Mouse (Mus musculus): ENCODE measurements around the gene Lamtor4. TPM values are rescaled to one million over a fixed set of nuclear protein-coding genes. Genes with fewer than 3 reads are reported as not detected.

Lamtor4 gene
- polyA plus RNA-seq, 1 experiment from 2014 or later, result 69.9 TPM

GRCm38 (mm10) chr5:138280425-138280768 is 25.1 kb downstream of the Lamtor4 start:
- Histone ChIP-seq H3K36me3 (peaks cover 15% of the 10 kb centered on the region), H3K4me3 (peak overlapping the region; percentile 75), H3K9me3 (no peaks in the 10 kb centered on the region), H3K4me1 (peaks cover 32% of the 10 kb centered on the region), H3K27me3 (ENCODE audit: insufficient read depth, poor library complexity, severe bottlenecking) (peaks cover 20% of the 10 kb centered on the region; the same call in 1 of the 2 replicates), H3K27ac (peak overlapping the region; percentile 83; the same call in 1 of the 2 replicates)
- no peak for DNase-seq (ENCODE audit: low spot score)
- 20% methylated on average over 26 of the region's 26 CpGs for WGBS

DNA sequence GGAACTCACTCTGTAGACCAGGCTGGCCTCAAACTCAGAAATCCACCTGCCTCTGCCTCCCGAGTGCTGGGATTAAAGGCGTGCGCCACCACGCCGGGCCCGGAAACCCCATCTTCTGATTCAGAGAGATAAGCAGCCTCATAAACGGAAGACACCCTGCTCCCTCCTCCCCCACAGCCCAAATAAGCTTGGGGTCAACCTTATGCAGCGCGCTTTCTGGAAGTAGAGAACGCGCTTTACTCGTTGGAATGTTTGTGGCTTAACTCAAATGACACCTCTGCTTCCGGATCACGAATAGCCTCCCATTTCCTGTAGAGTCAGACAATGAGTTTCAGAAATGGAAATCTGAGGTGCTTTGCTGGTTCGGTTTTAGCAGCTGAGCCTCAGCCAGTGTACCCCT is 25.5 kb downstream of the Lamtor4 start:
- 88% methylated on average over 15 of the region's 15 CpGs for WGBS
- no peak overlapping the region for H3K4me3 ChIP-seq

GRCm38 (mm10) chr5:138281798-138282197 is 26.5 kb downstream of the Lamtor4 start:
- DNase-seq (ENCODE audit: low spot score), result peak; percentile 68

More for the DNA sequence above, 25.5 kb downstream of the Lamtor4 start:
- Histone ChIP-seq H3K9me3 (no peaks in the 10 kb centered on the region), H3K4me1 (peaks cover 28% of the 10 kb centered on the region), H3K27me3 (ENCODE audit: insufficient read depth, poor library complexity, severe bottlenecking) (peaks cover 19% of the 10 kb centered on the region; the same call in 1 of the 2 replicates), H3K27ac (no peak overlapping the region), H3K36me3 (peaks cover 15% of the 10 kb centered on the region)
- peak; percentile 73 for DNase-seq (ENCODE audit: low spot score)

GRCm38 (mm10) chr5:138283540-138283939 is 28.3 kb downstream of the Lamtor4 start:
- Histone ChIP-seq H3K36me3 (no peaks in the 10 kb centered on the region), H3K4me3 (no peak overlapping the region), H3K27me3 (ENCODE audit: insufficient read depth, poor library complexity, severe bottlenecking) (peaks cover 8% of the 10 kb centered on the region; the same call in 1 of the 2 replicates), H3K9me3 (no peaks in the 10 kb centered on the region), H3K4me1 (peaks cover 12% of the 10 kb centered on the region), H3K27ac (no peak overlapping the region)
- 43% methylated on average over 1 of the region's 1 CpGs for WGBS
- DNase-seq (ENCODE audit: low spot score), result no peak

More at GRCm38 (mm10) chr5:138281798-138282197, 26.5 kb downstream of the Lamtor4 start:
- Histone ChIP-seq H3K27me3 (ENCODE audit: insufficient read depth, poor library complexity, severe bottlenecking) (peaks cover 10% of the 10 kb centered on the region; the same call in 1 of the 2 replicates), H3K4me1 (peaks cover 20% of the 10 kb centered on the region), H3K9me3 (no peaks in the 10 kb centered on the region), H3K36me3 (peaks cover 11% of the 10 kb centered on the region), H3K4me3 (no peak overlapping the region), H3K27ac (no peak overlapping the region)
- whole genome bisulfite sequencing, result 58% methylated on average over 2 of the region's 2 CpGs

GRCm38 (mm10) chr5:138287861-138288260 is 32.6 kb downstream of the Lamtor4 start:
- no peaks in the 10 kb centered on the region for H3K4me1 ChIP-seq
- no peaks in the 10 kb centered on the region for H3K27me3 ChIP-seq (ENCODE audit: insufficient read depth, poor library complexity, severe bottlenecking)
- no peaks in the 10 kb centered on the region for H3K9me3 ChIP-seq
- H3K4me3 ChIP-seq, result no peak overlapping the region
- H3K27ac ChIP-seq, result no peak overlapping the region
- no peak for DNase-seq (ENCODE audit: low spot score)
- H3K36me3 ChIP-seq, result no peaks in the 10 kb centered on the region
- WGBS, result 81% methylated on average over 3 of the region's 3 CpGs

DNA sequence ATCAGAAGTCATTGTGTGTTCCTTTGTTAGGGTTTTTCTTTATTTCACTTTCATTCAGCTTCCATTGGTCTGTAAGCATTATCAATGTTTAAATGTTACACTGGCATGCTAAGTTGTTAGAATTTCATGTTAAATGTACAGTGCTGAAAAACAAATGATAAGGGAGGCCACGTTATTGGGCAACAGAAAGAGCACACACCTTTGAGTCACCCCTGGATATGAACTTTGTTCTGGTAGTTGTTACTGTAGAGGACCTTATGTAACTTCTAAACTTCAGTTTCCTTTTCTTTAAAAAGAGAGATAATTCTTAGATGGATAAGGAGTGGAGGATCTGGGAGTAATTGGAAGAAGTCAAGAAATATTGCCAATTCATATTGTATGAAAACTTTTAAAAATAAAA is 36.4 kb downstream of the Lamtor4 start:
- DNase-seq (ENCODE audit: low spot score), result no peak
- Histone ChIP-seq H3K4me1 (no peaks in the 10 kb centered on the region), H3K27ac (no peak overlapping the region), H3K36me3 (no peaks in the 10 kb centered on the region), H3K4me3 (no peak overlapping the region), H3K9me3 (no peaks in the 10 kb centered on the region), H3K27me3 (ENCODE audit: insufficient read depth, poor library complexity, severe bottlenecking) (no peaks in the 10 kb centered on the region)
- WGBS, result 63% methylated on average over 1 of the region's 1 CpGs

DNA sequence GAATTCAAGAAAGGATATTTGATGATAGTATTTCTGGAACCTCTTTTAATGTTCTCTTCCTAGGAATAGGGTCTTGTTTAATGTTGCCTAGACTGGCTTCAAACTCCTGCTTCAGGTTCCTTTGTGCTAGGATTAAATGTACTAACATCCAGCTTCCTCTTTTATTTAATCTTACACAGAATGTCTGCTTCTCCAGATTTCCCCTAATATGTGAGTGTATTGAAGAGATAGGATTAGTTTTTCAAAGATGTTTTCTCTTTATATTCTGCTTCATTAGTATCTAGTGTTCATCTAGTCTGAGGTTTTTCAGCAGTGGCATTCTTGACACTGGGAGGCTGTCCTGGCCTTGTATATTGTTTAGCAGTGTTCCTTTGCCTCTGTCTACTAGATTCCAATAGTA is 38.9 kb downstream of the Lamtor4 start:
- Histone ChIP-seq H3K27ac (no peak overlapping the region), H3K4me1 (peaks cover 5% of the 10 kb centered on the region; the same call in 1 of the 2 replicates), H3K36me3 (no peaks in the 10 kb centered on the region), H3K9me3 (no peaks in the 10 kb centered on the region), H3K4me3 (no peak overlapping the region), H3K27me3 (ENCODE audit: insufficient read depth, poor library complexity, severe bottlenecking) (no peaks in the 10 kb centered on the region)
- DNase-seq (ENCODE audit: low spot score), result no peak

DNA sequence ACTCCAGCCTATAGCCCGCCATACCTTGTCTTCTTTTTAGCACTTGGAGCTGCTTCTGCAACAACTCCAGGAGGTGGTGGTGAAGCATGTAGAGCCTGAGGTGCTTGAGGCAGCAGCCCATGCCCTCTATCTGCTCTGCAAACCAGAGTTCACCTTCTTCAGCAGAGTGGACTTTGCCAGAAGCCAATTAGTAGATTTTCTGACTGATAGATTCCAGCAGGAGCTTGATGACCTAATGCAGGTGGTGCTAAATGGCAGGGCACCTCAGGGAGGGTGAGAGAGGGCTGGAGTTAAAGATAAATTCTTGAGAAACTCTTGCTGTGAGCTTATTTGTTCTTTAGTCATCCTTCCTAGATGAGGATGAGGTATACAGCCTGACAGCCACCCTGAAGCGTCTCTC is 44.3 kb downstream of the Lamtor4 start:
- H3K36me3 ChIP-seq, result no peaks in the 10 kb centered on the region
- no peaks in the 10 kb centered on the region for H3K27me3 ChIP-seq (ENCODE audit: insufficient read depth, poor library complexity, severe bottlenecking)
- DNase-seq (ENCODE audit: low spot score), result no peak
- no peak overlapping the region for H3K27ac ChIP-seq
- no peak overlapping the region for H3K4me3 ChIP-seq
- 66% methylated on average over 2 of the region's 2 CpGs for WGBS
- peaks cover 5% of the 10 kb centered on the region; the same call in 1 of the 2 replicates for H3K4me1 ChIP-seq
- no peaks in the 10 kb centered on the region for H3K9me3 ChIP-seq

Other genes with a start within 250 kb of the Lamtor4 start
- not detected in 2 replicates for gene Smok3a, start 234.2 kb upstream of the Lamtor4 start, polyA plus RNA-seq (2016; fragmentation: Nextera tagmentation; extraction: Ambion mirVana)
- not detected in 2 replicates for gene Smok3b, start 234.1 kb upstream of the Lamtor4 start, polyA plus RNA-seq (2016; fragmentation: Nextera tagmentation; extraction: Ambion mirVana)
- not detected in 2 replicates for gene Smok3c, start 202.3 kb upstream of the Lamtor4 start, polyA plus RNA-seq (2016; fragmentation: Nextera tagmentation; extraction: Ambion mirVana)
- gene Zkscan1, start 170.4 kb upstream of the Lamtor4 start, polyA plus RNA-seq (2016; fragmentation: Nextera tagmentation; extraction: Ambion mirVana), result 15.6 and 15.8 TPM in 2 replicates
- gene Zscan21, start 138.6 kb upstream of the Lamtor4 start, polyA plus RNA-seq (2016; fragmentation: Nextera tagmentation; extraction: Ambion mirVana), result 50.0 and 65.1 TPM in 2 replicates
- gene Zfp113, start 99.7 kb upstream of the Lamtor4 start, polyA plus RNA-seq (2016; fragmentation: Nextera tagmentation; extraction: Ambion mirVana), result 10.3 and 18.8 TPM in 2 replicates
- gene Cops6, start 94.4 kb upstream of the Lamtor4 start, polyA plus RNA-seq (2016; fragmentation: Nextera tagmentation; extraction: Ambion mirVana), result 366 and 394 TPM in 2 replicates
- gene Ap4m1, start 83.5 kb upstream of the Lamtor4 start, polyA plus RNA-seq (2016; fragmentation: Nextera tagmentation; extraction: Ambion mirVana), result 13.4 and 15.0 TPM in 2 replicates
- 189 and 225 TPM in 2 replicates for gene Mcm7, start 83.1 kb upstream of the Lamtor4 start, polyA plus RNA-seq (2016; fragmentation: Nextera tagmentation; extraction: Ambion mirVana)
- gene Taf6, start 68.0 kb upstream of the Lamtor4 start, polyA plus RNA-seq (2016; fragmentation: Nextera tagmentation; extraction: Ambion mirVana), result 89.3 and 113 TPM in 2 replicates
- gene Cnpy4, start 68.0 kb upstream of the Lamtor4 start, polyA plus RNA-seq (2016; fragmentation: Nextera tagmentation; extraction: Ambion mirVana), result 31.6 and 46.9 TPM in 2 replicates
- 5.6 and 6.6 TPM in 2 replicates for gene Mblac1, start 61.2 kb upstream of the Lamtor4 start, polyA plus RNA-seq (2016; fragmentation: Nextera tagmentation; extraction: Ambion mirVana)
- gene Nxpe5, start 29.6 kb upstream of the Lamtor4 start, polyA plus RNA-seq (2016; fragmentation: Nextera tagmentation; extraction: Ambion mirVana), result not detected in 2 replicates
- 4.8 and 8.7 TPM in 2 replicates for gene BC037034, start 8.6 kb downstream of the Lamtor4 start, polyA plus RNA-seq (2016; fragmentation: Nextera tagmentation; extraction: Ambion mirVana)
- 1.4 and 1.6 TPM in 2 replicates for gene Gal3st4, start 17.4 kb downstream of the Lamtor4 start, polyA plus RNA-seq (2016; fragmentation: Nextera tagmentation; extraction: Ambion mirVana)
- gene Gm43720, start 24.5 kb downstream of the Lamtor4 start, polyA plus RNA-seq (2016; fragmentation: Nextera tagmentation; extraction: Ambion mirVana), result 0.07 and 0.16 TPM in 2 replicates
- gene Gpc2, start 24.5 kb downstream of the Lamtor4 start, polyA plus RNA-seq (2016; fragmentation: Nextera tagmentation; extraction: Ambion mirVana), result 11.1 and 18.0 TPM in 2 replicates
- gene Stag3, start 24.8 kb downstream of the Lamtor4 start, polyA plus RNA-seq (2016; fragmentation: Nextera tagmentation; extraction: Ambion mirVana), result 4.1 and 4.2 TPM in 2 replicates
- gene Pvrig, start 86.5 kb downstream of the Lamtor4 start, polyA plus RNA-seq (2016; fragmentation: Nextera tagmentation; extraction: Ambion mirVana), result not detected in 2 replicates
- gene Zfp157, start 186.0 kb downstream of the Lamtor4 start, polyA plus RNA-seq (2016; fragmentation: Nextera tagmentation; extraction: Ambion mirVana), result 22.1 and 25.9 TPM in 2 replicates